Comparison of ENCODE assay signal across 14 mouse cellular contexts in the genomic region with DNA sequence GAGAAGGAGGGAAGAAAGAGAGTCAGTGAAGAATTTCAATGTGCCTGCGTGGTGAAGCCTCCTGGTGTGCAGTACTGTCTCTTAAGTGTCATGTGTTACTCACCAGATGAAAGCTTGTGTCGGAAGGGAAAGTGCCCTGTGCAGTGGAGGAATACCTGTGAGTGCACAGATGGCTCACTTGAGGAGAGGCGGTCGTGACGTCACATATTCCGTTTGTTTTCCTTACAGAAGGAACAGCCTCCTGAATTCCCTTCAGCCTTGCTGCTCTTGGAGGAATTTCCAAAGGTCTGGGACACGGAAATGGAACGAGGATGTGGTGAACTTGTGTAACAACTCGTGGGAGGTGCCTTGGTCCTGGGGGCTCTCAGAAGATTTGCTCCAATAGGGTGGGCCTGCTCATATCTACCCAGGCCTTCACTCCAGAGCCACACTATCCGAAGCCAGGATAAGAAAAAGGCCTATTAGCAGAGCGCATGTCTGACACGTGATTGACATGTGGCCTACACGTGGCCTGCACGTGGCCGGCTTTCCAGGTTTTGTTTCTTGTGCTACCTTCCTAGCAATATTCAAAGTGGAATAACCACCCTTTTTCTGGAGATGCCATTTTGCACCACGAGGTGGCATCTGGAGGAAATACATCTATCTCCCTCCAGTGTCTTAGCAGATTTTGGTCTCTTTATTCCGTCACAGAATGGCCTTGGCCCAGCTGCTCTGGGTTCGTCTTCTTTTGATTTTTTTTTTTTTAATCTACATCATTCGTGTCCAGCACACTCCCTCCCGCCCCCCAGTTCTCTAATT.
A peak's percentile ranks its signal among the peaks of the same experiment; 100 is the strongest.
DNase-seq lines count a peak whose midpoint lies in the region; ATAC-seq lines count a peak whose summit lies in the region.
"Had no signal": no experiment of that assay in that cellular context is flagged by ENCODE, and none has a peak within 500 bp of the region (broad histone marks: within the 10 kb centered on the region; RNA-seq: fewer than 3 reads in every experiment).

No protein-coding gene starts in this region.

- H3K9me3 ChIP-seq in hindbrain, embryonic 14.5 days (ENCODE audit: control insufficient read depth, low read length) = no peaks in the 10 kb centered on the region
- no peaks in the 10 kb centered on the region for H3K9me3 ChIP-seq in hindbrain, embryonic 13.5 days
- H3K9me3 ChIP-seq in midbrain, embryonic 11.5 days (ENCODE audit: control insufficient read depth, low read length) = no peaks in the 10 kb centered on the region
- no peaks in the 10 kb centered on the region for H3K9me3 ChIP-seq in midbrain, embryonic 13.5 days
- H3K9me3 ChIP-seq in forebrain, embryonic 16.5 days (ENCODE audit: control insufficient read depth, low read length) = no peaks in the 10 kb centered on the region
- H3K9me3 ChIP-seq: limb, embryonic 13.5 days; midbrain, embryonic 12.5 days had no signal

- no peak overlapping the region for H3K4me3 ChIP-seq in hindbrain, embryonic 14.5 days (replicated peaks; ENCODE audit: low read length)
- no peak overlapping the region for H3K4me3 ChIP-seq in hindbrain, embryonic 13.5 days
- H3K4me3 ChIP-seq in midbrain, embryonic 11.5 days (ENCODE audit: low read depth, low read length) = no peak overlapping the region
- no peak overlapping the region for H3K4me3 ChIP-seq in midbrain, embryonic 13.5 days (replicated peaks)
- no peak overlapping the region for H3K4me3 ChIP-seq in forebrain, embryonic 16.5 days (replicated peaks; ENCODE audit: low read length)
- H3K4me3 ChIP-seq: forebrain, embryonic 10.5 days; limb, embryonic 13.5 days; midbrain, embryonic 12.5 days had no signal

- DNase-seq in adrenal gland, adult (ENCODE audit: inconsistent age in 2 of 2, low spot score in 1 of 2) = peak; percentile 45 to 69
- DNase-seq in adrenal gland, postnatal 25 days = no peak
- peak; percentile 27 for DNase-seq in hindbrain, embryonic 14.5 days (ENCODE audit: low spot score)
- no peak for DNase-seq in midbrain, embryonic 11.5 days (ENCODE audit: low spot score, missing footprints)
- DNase-seq in adrenal gland, postnatal 36 days = peak; percentile 16 to 32
- DNase-seq: gastrocnemius, postnatal 14 days; heart, postnatal 10 days; kidney, adult 2 months had no signal

- H3K36me3 ChIP-seq in hindbrain, embryonic 14.5 days (replicated peaks; ENCODE audit: control insufficient read depth, insufficient read depth) = no peaks in the 10 kb centered on the region
- H3K36me3 ChIP-seq in hindbrain, embryonic 13.5 days = no peaks in the 10 kb centered on the region
- H3K36me3 ChIP-seq in midbrain, embryonic 11.5 days (ENCODE audit: control insufficient read depth, insufficient read depth, low read length) = no peaks in the 10 kb centered on the region
- H3K36me3 ChIP-seq in midbrain, embryonic 13.5 days = no peaks in the 10 kb centered on the region
- H3K36me3 ChIP-seq in forebrain, embryonic 16.5 days (ENCODE audit: control insufficient read depth, insufficient read depth) = no peaks in the 10 kb centered on the region
- H3K36me3 ChIP-seq: forebrain, embryonic 10.5 days; limb, embryonic 13.5 days; midbrain, embryonic 12.5 days had no signal

- ATAC-seq in hindbrain, embryonic 14.5 days (ENCODE audit: low FRiP score) = no peak
- no peak for ATAC-seq in hindbrain, embryonic 13.5 days (ENCODE audit: low FRiP score)
- peak; percentile 35; the same call in 1 of the 2 replicates for ATAC-seq in midbrain, embryonic 11.5 days (ENCODE audit: low FRiP score)
- no peak for ATAC-seq in midbrain, embryonic 13.5 days
- ATAC-seq in forebrain, embryonic 16.5 days = no peak

- no peak overlapping the region for H3K4me2 ChIP-seq in hindbrain, embryonic 14.5 days (replicated peaks)
- no peak overlapping the region for H3K4me2 ChIP-seq in hindbrain, embryonic 13.5 days
- H3K4me2 ChIP-seq in midbrain, embryonic 11.5 days = no peak overlapping the region
- no peak overlapping the region for H3K4me2 ChIP-seq in midbrain, embryonic 13.5 days (replicated peaks)
- H3K4me2 ChIP-seq in forebrain, embryonic 16.5 days (ENCODE audit: low read length) = no peak overlapping the region
- H3K4me2 ChIP-seq: limb, embryonic 13.5 days; midbrain, embryonic 12.5 days had no signal

- 81% methylated on average over 20 of the region's 20 CpGs for WGBS in hindbrain, embryonic 14.5 days
- WGBS in hindbrain, embryonic 13.5 days = 78% methylated on average over 20 of the region's 20 CpGs
- 85% methylated on average over 20 of the region's 20 CpGs for WGBS in midbrain, embryonic 11.5 days
- 82% methylated on average over 20 of the region's 20 CpGs for WGBS in midbrain, embryonic 13.5 days
- 74% methylated on average over 20 of the region's 20 CpGs for WGBS in forebrain, embryonic 16.5 days

- H3K27me3 ChIP-seq in hindbrain, embryonic 14.5 days (ENCODE audit: control insufficient read depth, insufficient read depth, low read length) = no peaks in the 10 kb centered on the region
- H3K27me3 ChIP-seq in hindbrain, embryonic 13.5 days = no peaks in the 10 kb centered on the region
- no peaks in the 10 kb centered on the region for H3K27me3 ChIP-seq in midbrain, embryonic 11.5 days (ENCODE audit: control insufficient read depth, insufficient read depth, low read length)
- no peaks in the 10 kb centered on the region for H3K27me3 ChIP-seq in midbrain, embryonic 13.5 days
- no peaks in the 10 kb centered on the region for H3K27me3 ChIP-seq in forebrain, embryonic 16.5 days (replicated peaks; ENCODE audit: control insufficient read depth, insufficient read depth, low read length)
- H3K27me3 ChIP-seq: midbrain, embryonic 12.5 days had no signal

- H3K4me1 ChIP-seq in hindbrain, embryonic 14.5 days (replicated peaks; ENCODE audit: control insufficient read depth, insufficient read depth, low read length) = no peaks in the 10 kb centered on the region; the same call in 1 of the 2 replicates
- peaks cover 4% of the 10 kb centered on the region for H3K4me1 ChIP-seq in hindbrain, embryonic 13.5 days (replicated peaks)
- H3K4me1 ChIP-seq in midbrain, embryonic 11.5 days (ENCODE audit: control insufficient read depth, insufficient read depth, low read length) = no peaks in the 10 kb centered on the region
- peaks cover 4% of the 10 kb centered on the region; the same call in 1 of the 2 replicates for H3K4me1 ChIP-seq in midbrain, embryonic 13.5 days (replicated peaks)
- no peaks in the 10 kb centered on the region for H3K4me1 ChIP-seq in forebrain, embryonic 16.5 days (replicated peaks; ENCODE audit: control insufficient read depth, insufficient read depth, low read length)
- H3K4me1 ChIP-seq: midbrain, embryonic 12.5 days had no signal

- H3K9ac ChIP-seq in hindbrain, embryonic 14.5 days = no peak overlapping the region
- H3K9ac ChIP-seq in hindbrain, embryonic 13.5 days = no peak overlapping the region
- no peak overlapping the region for H3K9ac ChIP-seq in midbrain, embryonic 11.5 days (ENCODE audit: low read length)
- no peak overlapping the region for H3K9ac ChIP-seq in midbrain, embryonic 13.5 days (replicated peaks)
- H3K9ac ChIP-seq in forebrain, embryonic 16.5 days (replicated peaks; ENCODE audit: low read depth, low read length) = no peak overlapping the region
- H3K9ac ChIP-seq: limb, embryonic 13.5 days; midbrain, embryonic 12.5 days had no signal

- H3K27ac ChIP-seq in hindbrain, embryonic 14.5 days = no peak overlapping the region
- H3K27ac ChIP-seq in hindbrain, embryonic 13.5 days = no peak overlapping the region
- no peak overlapping the region for H3K27ac ChIP-seq in midbrain, embryonic 11.5 days (ENCODE audit: low read depth, low read length)
- H3K27ac ChIP-seq in midbrain, embryonic 13.5 days = no peak overlapping the region; the same call in 1 of the 2 replicates
- H3K27ac ChIP-seq in forebrain, embryonic 16.5 days (ENCODE audit: low read length) = no peak overlapping the region
- H3K27ac ChIP-seq: forebrain, embryonic 10.5 days; limb, embryonic 13.5 days; midbrain, embryonic 12.5 days had no signal

Comparison
In these comparisons a context has a peak if more than half of its experiments do, and no peak if none do; other contexts are left out.
1. DNase-seq: peak in adrenal gland, adult (2 of 2), hindbrain, embryonic 14.5 days (single experiment) and adrenal gland, postnatal 36 days (2 of 2); none in adrenal gland, postnatal 25 days (single experiment) and midbrain, embryonic 11.5 days (single experiment).